Mouse (Mus musculus) CH12.LX (cell line): ENCODE measurements around the gene Pcbp2. TPM values are rescaled to one million over a fixed set of nuclear protein-coding genes. Genes with fewer than 3 reads are reported as not detected.

Experiments
- DNase-seq: peaks from one replicate; pipeline ENCODE4 v3.0.0-alpha.2; 2013; ENCODE audit errors: extremely low read depth
- H3K27ac ChIP-seq: 2 replicates; pipeline ENCODE4 v1.5.1; 2012; ENCODE audit warnings: low read depth, mild to moderate bottlenecking, control low read depth, moderate library complexity; ENCODE audit not compliant: insufficient read depth
- H3K27me3 ChIP-seq: replicated peaks from 2 replicates; pipeline ENCODE3; 2012; ENCODE audit warnings: inconsistent platforms
- H3K36me3 ChIP-seq, 2 experiments: replicated peaks in 1 of 2; 2 replicates each; pipeline versions ENCODE3 to v1.6.1; 2012; ENCODE audit warnings: inconsistent platforms in 1 of 2, low read length in 1 of 2, mild to moderate bottlenecking in 1 of 2, mixed read lengths in 1 of 2, moderate library complexity in 1 of 2; ENCODE audit not compliant: control insufficient read depth in 1 of 2, insufficient read depth in 1 of 2
- H3K4me1 ChIP-seq, 2 experiments: 2 replicates each; pipeline ENCODE4 v1.6.1; 2012; ENCODE audit warnings: inconsistent platforms in 1 of 2, moderate library complexity in 1 of 2; ENCODE audit not compliant: insufficient read depth in 2 of 2, control insufficient read depth in 1 of 2
- H3K4me2 ChIP-seq: 2 replicates; pipeline ENCODE4 v1.6.1; 2012; ENCODE audit warnings: low read depth, mild to moderate bottlenecking, control low read depth; ENCODE audit not compliant: poor library complexity, insufficient read depth, severe bottlenecking
- H3K4me3 ChIP-seq, 3 experiments: fragments of 150-350 bp in 1 of 3; sonication (generic) in 1 of 3; replicated peaks in 1 of 3; 2 replicates each; pipeline versions ENCODE3 to v1.5.1; 2011 to 2012; ENCODE audit warnings: low read depth in 2 of 3, low read length in 2 of 3, mild to moderate bottlenecking in 2 of 3, moderate library complexity in 2 of 3, control low read depth in 1 of 3, improper control_type of control experiment in 1 of 3, inconsistent platforms in 1 of 3, mixed read lengths in 1 of 3; ENCODE audit not compliant: poor library complexity in 1 of 3
- H3K79me2 ChIP-seq: replicated peaks from 2 replicates; pipeline ENCODE4 v1.6.1; 2012; ENCODE audit warnings: mild to moderate bottlenecking, moderate library complexity; ENCODE audit not compliant: control insufficient read depth, poor library complexity, insufficient read depth, severe bottlenecking; ENCODE audit errors: extremely low read depth
- H3K9ac ChIP-seq: 2 replicates; pipeline ENCODE4 v1.6.1; 2012; ENCODE audit warnings: low read depth, mild to moderate bottlenecking, control low read depth, moderate library complexity; ENCODE audit not compliant: insufficient read depth
- H3K9me3 ChIP-seq: replicated peaks from 2 replicates; pipeline ENCODE3; 2012; ENCODE audit warnings: low read length, inconsistent platforms, mixed read lengths
- CTCF ChIP-seq, 2 experiments: IDR thresholded peaks in 1 of 2; conservative IDR thresholded peaks in 1 of 2; 2 replicates each; pipeline ENCODE4 v1.5.1; 2011 to 2012; ENCODE audit warnings: low read depth in 2 of 2, low read length in 2 of 2, improper control_type of control experiment in 1 of 2, inconsistent platforms in 1 of 2, mild to moderate bottlenecking in 1 of 2, moderate library complexity in 1 of 2
- GABPA ChIP-seq: IDR thresholded peaks from 2 replicates; pipeline ENCODE4 v1.6.1; 2012; ENCODE audit warnings: low read depth, low read length, improper control_type of control experiment, inconsistent platforms; ENCODE audit not compliant: insufficient replicate concordance
- HCFC1 ChIP-seq: IDR thresholded peaks from 2 replicates; pipeline ENCODE4 v1.6.1; 2012; ENCODE audit warnings: low read depth, mild to moderate bottlenecking, inconsistent platforms, low read length, improper control_type of control experiment
- IRF4 ChIP-seq: IDR thresholded peaks from 2 replicates; pipeline ENCODE4 v1.6.1; 2014; ENCODE audit warnings: low read depth, mild to moderate bottlenecking, inconsistent platforms, low read length, improper control_type of control experiment
- JUN ChIP-seq: IDR thresholded peaks from 2 replicates; pipeline ENCODE4 v1.6.1; 2011; ENCODE audit warnings: low read depth, mild to moderate bottlenecking, low read length, improper control_type of control experiment, moderate library complexity; ENCODE audit not compliant: insufficient read depth
- JUND ChIP-seq: conservative IDR thresholded peaks from 2 replicates; pipeline ENCODE4 v1.6.1; 2011; ENCODE audit warnings: low read depth, low read length, improper control_type of control experiment
- MAFK ChIP-seq: IDR thresholded peaks from 2 replicates; pipeline ENCODE4 v1.6.1; 2011; ENCODE audit warnings: low read length, improper control_type of control experiment; ENCODE audit not compliant: insufficient replicate concordance
- MAZ ChIP-seq: IDR thresholded peaks from 2 replicates; pipeline ENCODE4 v1.6.1; 2012; ENCODE audit warnings: low read depth, mild to moderate bottlenecking, inconsistent platforms, low read length, improper control_type of control experiment, moderate library complexity
- MXI1 ChIP-seq: IDR thresholded peaks from 2 replicates; pipeline ENCODE4 v1.6.1; 2011; ENCODE audit warnings: mild to moderate bottlenecking, low read depth, low read length, improper control_type of control experiment
- MYC ChIP-seq: IDR thresholded peaks from 2 replicates; pipeline ENCODE4 v1.6.1; 2011; ENCODE audit warnings: low read depth, mild to moderate bottlenecking, improper control_type of control experiment, low read length
- NRF1 ChIP-seq: IDR thresholded peaks from 2 replicates; pipeline ENCODE4 v1.6.1; 2014; ENCODE audit warnings: low read depth, mild to moderate bottlenecking, inconsistent platforms, low read length, improper control_type of control experiment, moderate library complexity
- RAD21 ChIP-seq: IDR thresholded peaks from 2 replicates; pipeline ENCODE4 v1.6.1; 2011; ENCODE audit warnings: low read depth, mild to moderate bottlenecking, low read length, improper control_type of control experiment, moderate library complexity
- SMC3 ChIP-seq: IDR thresholded peaks from 2 replicates; pipeline ENCODE4 v1.6.1; 2011; ENCODE audit warnings: low read depth, low read length, improper control_type of control experiment
- USF2 ChIP-seq: conservative IDR thresholded peaks from 2 replicates; pipeline ENCODE4 v1.6.1; 2011; ENCODE audit warnings: low read depth, low read length, improper control_type of control experiment
- ZKSCAN1 ChIP-seq: IDR thresholded peaks from 2 replicates; pipeline ENCODE4 v1.6.1; 2012; ENCODE audit warnings: low read depth, inconsistent platforms, low read length, improper control_type of control experiment, borderline replicate concordance
- dilution Hi-C: fragments of 300-500 bp; cut with MboI; formaldehyde crosslinking; loops from 2 replicates; pipeline ENCODE4 v1.14.3; 2020; ENCODE audit warnings: low sequenced_read_pairs; ENCODE audit not compliant: extremely low pct_unique_long_range_greater_than_20kb, extremely low pct_ligation_motif_present
- in situ Hi-C: fragments of 300-500 bp; cut with MboI; formaldehyde crosslinking; loops from 3 replicates; pipeline ENCODE4 v1.14.3; 2019; ENCODE audit warnings: low sequenced_read_pairs, low pct_ligation_motif_present, low pct_unique_long_range_greater_than_20kb, mixed read lengths
- polyA plus RNA-seq: library from polyadenylated mRNA; unstranded; fragments of >175 nt; gene quantifications from 2 replicates; pipeline ENCODE4 v1.2.1, GENCODE M21; 2012; ENCODE audit warnings: low read depth; ENCODE audit not compliant: insufficient read length
- total RNA-seq, 2 experiments: library from RNA; depleted of rRNA; stranded (reverse); fragments of 300-350 nt in 1 of 2; fragments of >200 nt in 1 of 2; gene quantifications; 2 replicates each; pipeline ENCODE4 v1.2.3; 2012 to 2014

The Pcbp2 gene
- total and polyA plus RNA-seq, 3 experiments, result 281 to 1,545 (median 379) TPM

GRCm38 (mm10) chr15:102526111-102527002, 56.0 kb downstream of the Pcbp2 start:
- H3K4me1 ChIP-seq, result peaks cover 0 to 12% of the 10 kb centered on the region in 2 experiments; a peak in 2 of 4 replicates
- H3K27me3 ChIP-seq, result no peaks in the 10 kb centered on the region
- H3K4me2 ChIP-seq, result no peak overlapping the region
- dilution Hi-C loops, result no loop called here
- no peaks in the 10 kb centered on the region for H3K9me3 ChIP-seq
- H3K36me3 ChIP-seq, result peaks cover 45 to 90% of the 10 kb centered on the region in 2 experiments
- H3K9ac ChIP-seq, result no peak overlapping the region
- TF ChIP-seq MAZ (no peak), JUN (no peak), NRF1 (no peak), GABPA (no peak), USF2 (no peak), HCFC1 (no peak), MAFK (no peak), MXI1 (no peak), JUND (no peak), MYC (no peak), ZKSCAN1 (no peak)
- in situ Hi-C loops, result no loop called here
- DNase-seq, result no peak
- H3K4me3 ChIP-seq, result no peak overlapping the region
- no peaks in the 10 kb centered on the region for H3K79me2 ChIP-seq
- H3K27ac ChIP-seq, result no peak overlapping the region

- Histone ChIP-seq H3K4me1 (peaks cover 0 to 12% of the 10 kb centered on the region in 2 experiments; a peak in 2 of 4 replicates), H3K27ac (no peak overlapping the region), H3K79me2 (no peaks in the 10 kb centered on the region), H3K4me3 (no peak overlapping the region), H3K9me3 (no peaks in the 10 kb centered on the region), H3K27me3 (no peaks in the 10 kb centered on the region), H3K36me3 (peaks cover 36 to 90% of the 10 kb centered on the region in 2 experiments), H3K9ac (no peak overlapping the region), H3K4me2 (no peak overlapping the region)
- TF ChIP-seq IRF4 (no peak), SMC3 (peak; percentile 13), RAD21 (peak; percentile 45), CTCF (conservative IDR thresholded peaks at IDR 0.05 in 1 of 2, IDR thresholded peaks at IDR 0.05 in 1 of 2; ENCODE audit: low read depth in 2 of 2, low read length in 2 of 2) (peak; percentile 32 to 60; a peak in 3 of 4 replicates), ZKSCAN1 (no peak)
- dilution Hi-C loops, result no loop called here
- DNase-seq, result no peak
- in situ Hi-C loops, result no loop called here
These were observed 57.6 kb downstream of the Pcbp2 start for GRCm38 (mm10) chr15:102527936-102528335.
